Mouse (Mus musculus) heart, postnatal 0 days (tissue): ENCODE measurements around the gene Lasp1.

ENCODE experiments used
- CTCF ChIP-seq: IDR thresholded peaks from 2 replicates; pipeline ENCODE4 v1.5.1; 2016; ENCODE audit warnings: antibody characterized with exemption, control low read depth, low read depth
- EP300 ChIP-seq: IDR thresholded peaks from 2 replicates; pipeline ENCODE4 v1.6.1; 2016; ENCODE audit warnings: antibody characterized with exemption, low read depth

DNA sequence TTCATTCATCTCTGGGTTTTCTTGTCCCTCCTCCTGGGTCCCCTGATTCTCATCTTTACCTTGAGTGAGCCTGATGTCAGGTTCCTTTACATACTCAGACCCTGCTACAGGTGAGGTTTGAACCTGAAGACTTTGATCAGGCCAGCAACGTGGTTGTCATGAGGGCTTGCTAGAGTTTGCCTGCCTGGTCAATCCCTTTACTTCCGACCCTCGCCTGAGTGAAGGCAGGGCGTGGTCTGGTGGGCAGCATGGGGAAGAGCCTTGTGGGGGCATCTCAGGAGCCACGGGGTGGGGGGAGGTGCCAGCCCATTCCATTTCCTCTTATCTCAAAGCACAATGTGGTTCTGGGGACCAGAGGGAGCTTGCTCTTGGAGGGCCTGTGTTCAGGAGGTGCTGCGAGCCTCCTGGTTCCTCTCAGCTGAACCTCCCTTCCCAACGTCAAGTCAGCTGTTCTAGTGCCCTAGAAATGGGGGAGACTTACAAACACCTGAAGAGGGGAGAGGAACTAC lies 38.9 kb downstream of the Lasp1 start:
- TF ChIP-seq EP300: no peak
- no peak for TF ChIP-seq CTCF
